Mouse (Mus musculus): ENCODE results near the gene Astn1.
A peak's percentile ranks its signal among the peaks of the same experiment; 100 is the strongest.

Gene Astn1

DNA sequence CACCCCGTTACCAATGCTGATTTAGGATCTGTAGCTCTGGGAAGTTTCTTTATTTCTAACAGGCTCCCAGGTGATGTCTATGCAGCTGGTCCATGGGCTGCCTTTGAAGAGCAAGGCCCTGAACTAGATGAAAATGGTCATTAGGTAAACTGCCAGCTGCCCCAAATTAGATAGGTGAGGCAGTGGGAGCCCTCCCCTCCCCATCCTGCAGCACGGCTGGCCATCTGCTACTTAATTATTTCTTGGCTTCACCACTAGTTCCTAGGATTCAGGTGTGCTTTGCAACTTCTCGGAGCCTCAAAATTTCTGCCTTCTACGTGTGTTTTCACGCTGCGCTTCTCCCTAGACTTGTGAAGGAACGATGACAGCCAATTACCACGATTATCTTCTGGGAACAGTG, 59.4 kb downstream of the Astn1 start:
- peak; percentile 51 to 58 for DNase-seq

DNA sequence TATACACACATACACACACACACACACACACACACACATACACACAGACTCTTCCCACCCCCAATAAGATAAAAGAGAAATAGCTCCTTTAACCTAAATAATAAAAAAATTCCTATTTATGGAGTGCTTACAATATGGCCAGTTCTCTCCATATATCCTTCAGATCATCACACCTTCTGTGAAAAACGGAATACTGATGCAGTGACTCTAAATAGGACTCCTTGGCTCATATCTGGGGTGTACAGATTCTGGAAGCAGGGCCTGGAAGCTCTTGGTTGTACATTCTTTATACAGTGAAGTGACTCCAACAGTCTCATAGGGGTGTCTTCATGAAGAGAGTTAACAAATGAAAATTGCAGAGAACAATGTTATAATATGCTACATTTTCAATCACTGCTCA, 60.7 kb downstream of the Astn1 start:
- DNase-seq: no peak

GRCm38 (mm10) chr1:158446071-158446470, 84.0 kb downstream of the Astn1 start:
- no peak for DNase-seq

- no peak for DNase-seq
Measured at GRCm38 (mm10) chr1:158447956-158448355, 85.9 kb downstream of the Astn1 start.

DNA sequence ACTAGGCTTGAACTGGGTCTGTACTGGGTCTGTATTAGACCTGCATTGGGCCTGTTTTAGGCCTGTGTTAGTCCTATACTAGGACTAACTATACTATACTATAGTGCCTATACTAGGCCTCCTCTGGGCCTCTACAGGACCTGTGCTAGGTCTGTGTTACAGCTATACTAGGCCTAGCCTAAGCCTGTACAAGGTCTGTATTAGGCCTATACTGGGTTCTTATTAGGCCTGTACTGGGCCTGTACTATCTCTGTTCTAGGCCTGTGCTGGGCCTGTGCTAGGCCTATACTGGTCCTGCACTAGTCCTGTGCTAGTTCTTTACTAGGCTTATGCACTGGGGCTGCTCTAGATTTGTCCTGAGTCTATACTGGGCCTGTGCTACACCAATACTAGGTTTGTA, 90.6 kb downstream of the Astn1 start:
- DNase-seq: no peak

DNA sequence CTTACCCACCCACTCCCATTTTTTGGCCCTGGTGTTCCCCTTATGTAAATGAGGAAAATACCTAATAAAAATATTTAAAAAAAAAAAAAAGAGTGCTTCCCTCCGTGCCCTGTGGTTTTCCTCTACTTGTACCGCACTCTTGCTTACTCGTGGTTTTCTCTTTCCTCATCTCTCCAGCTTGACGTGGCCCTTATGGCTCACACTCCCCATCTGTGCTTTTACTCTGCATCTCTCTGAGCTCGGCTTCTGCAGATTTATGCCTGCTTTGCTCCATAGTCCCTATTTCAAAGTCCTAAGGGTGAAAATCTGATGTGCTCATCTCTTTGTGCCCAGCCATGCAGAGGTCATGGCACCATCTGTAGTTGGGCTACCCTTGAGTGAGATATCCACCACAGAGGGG, 91.5 kb downstream of the Astn1 start:
- DNase-seq: no peak

- no peak for DNase-seq
Measured at GRCm38 (mm10) chr1:158463975-158464374, 101.9 kb downstream of the Astn1 start.

DNA sequence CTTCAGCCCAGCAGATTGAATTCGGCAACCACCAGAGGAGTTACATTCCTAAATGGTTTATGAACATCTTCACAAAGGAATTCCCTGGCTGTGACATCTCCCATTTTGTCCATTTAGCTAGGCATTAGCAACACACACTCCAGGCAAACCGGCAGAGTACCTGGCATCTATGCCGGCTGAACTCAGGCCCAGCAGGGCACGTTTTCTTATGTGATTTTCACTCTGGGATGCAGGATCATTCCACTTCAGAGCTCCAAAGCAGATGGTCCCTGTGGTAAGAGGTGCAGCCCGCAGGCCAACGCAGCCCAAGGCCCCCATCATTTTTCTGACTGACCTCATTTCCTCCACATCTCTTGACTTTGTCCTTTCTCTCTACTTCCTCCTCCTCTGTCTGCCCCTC, 103.2 kb downstream of the Astn1 start:
- peak in 1 of 2 experiments; percentile 13 for DNase-seq

- DNase-seq: no peak
Measured at GRCm38 (mm10) chr1:158477841-158478240, 115.8 kb downstream of the Astn1 start.

DNA sequence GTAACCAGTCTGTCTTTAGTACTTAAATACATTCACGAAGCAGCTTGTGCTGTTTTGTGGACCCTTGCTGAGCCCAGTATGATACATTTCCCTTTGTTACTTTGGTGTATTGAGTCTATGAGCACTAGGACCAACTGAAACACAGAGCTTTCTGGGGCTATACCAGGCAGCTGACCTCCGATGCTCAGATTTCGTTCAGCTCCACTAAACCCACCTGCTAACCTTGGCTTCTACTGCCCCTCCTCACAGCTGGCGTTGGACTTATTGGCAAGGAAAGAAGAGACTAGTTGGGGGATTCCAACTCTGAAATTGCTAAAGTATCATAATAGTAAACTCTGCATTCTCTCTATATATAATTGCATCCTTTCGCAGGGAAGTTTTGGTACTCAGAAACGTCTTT, 118.2 kb downstream of the Astn1 start:
- no peak for DNase-seq

DNA sequence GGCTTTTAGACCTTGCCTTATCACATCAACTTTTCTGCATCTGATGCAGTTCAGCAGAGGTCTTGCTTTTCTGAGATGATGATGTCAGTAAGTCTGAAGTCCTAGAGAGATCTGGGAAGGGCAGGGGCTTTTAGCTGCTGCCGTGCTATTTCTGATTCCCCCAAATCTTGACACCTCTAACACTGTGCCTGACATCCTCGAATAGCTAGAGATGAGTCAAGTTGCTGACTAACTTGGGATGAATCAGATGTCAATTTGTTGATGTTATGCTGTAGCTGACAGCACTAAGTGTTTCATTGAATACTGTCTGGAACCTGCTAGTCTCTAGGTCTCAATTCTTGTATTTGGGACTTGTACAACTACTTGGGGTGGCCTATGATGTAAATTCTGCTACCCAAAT, 121.7 kb downstream of the Astn1 start:
- no peak for DNase-seq

DNA sequence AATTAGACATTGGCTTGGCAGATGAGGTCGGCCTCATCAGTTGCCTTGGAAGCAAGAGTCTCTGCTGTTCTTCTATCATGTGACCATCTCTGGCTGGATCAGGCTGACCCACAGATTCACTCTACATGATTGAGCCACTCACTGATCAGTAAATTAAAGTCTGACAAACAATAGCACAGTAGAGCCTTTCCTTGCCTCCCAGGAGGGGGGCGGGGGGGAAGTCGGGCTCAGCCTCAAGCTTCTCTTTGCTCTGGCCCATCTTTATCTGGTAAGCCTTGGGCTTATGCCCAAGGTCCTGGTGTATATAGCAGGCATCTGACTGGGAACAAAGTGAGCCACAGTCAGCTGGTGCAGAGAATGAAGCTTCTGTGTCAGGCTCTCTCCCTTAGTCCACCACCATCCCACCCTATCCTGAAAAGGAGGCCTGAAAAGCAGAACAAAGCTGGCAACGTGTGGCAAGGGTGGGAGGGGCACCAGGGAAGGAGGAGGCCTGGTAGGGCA, 127.5 kb downstream of the Astn1 start:
- DNase-seq: peak in 1 of 2 experiments; percentile 13

GRCm38 (mm10) chr1:158490175-158490574, 128.1 kb downstream of the Astn1 start:
- DNase-seq: peak in 1 of 2 experiments; percentile 8

- peak; percentile 25 to 29 for DNase-seq
Measured at GRCm38 (mm10) chr1:158493289-158493688, 131.2 kb downstream of the Astn1 start.

- DNase-seq: no peak
Measured at GRCm38 (mm10) chr1:158500140-158500539, 138.1 kb downstream of the Astn1 start.

DNA sequence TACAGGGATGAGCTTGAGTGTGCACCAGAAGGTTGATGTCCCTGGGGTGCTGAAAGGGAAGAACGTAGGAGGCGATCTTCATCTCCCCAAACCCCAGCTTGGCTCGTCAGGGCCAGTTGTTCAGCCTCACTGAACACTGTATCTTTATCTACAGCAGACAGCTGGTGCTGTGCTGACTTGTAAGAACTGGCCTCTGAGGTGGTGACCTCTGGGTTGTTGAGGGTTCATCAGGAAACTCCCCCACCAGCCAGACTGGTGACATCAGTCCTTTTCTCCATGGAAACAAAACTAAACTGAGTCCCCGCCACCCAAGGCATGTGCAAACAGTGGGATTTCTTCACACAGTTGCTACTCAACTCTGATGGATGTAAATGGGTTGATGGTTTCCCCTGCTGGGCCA, 138.9 kb downstream of the Astn1 start:
- DNase-seq: no peak

DNA sequence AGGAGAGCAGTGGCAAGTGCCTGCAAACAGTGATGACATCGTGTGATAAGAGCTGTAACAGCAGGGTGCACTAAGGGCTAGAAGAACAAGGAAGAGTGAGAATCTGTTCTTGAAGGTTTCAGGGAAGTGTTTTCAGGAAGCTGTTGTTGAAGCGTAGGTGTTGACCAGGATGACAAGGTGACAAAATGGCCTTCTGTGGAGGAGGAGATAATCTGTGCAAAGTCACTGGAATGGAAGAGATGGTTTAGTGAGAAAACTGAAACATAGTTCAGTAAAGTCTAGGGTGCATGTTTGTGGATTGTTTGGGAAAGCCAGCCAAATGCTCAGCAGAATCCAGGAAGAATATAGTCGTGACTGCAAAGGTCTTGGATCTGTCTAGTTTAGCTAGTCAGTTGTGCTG, 145.5 kb downstream of the Astn1 start:
- no peak for DNase-seq

DNA sequence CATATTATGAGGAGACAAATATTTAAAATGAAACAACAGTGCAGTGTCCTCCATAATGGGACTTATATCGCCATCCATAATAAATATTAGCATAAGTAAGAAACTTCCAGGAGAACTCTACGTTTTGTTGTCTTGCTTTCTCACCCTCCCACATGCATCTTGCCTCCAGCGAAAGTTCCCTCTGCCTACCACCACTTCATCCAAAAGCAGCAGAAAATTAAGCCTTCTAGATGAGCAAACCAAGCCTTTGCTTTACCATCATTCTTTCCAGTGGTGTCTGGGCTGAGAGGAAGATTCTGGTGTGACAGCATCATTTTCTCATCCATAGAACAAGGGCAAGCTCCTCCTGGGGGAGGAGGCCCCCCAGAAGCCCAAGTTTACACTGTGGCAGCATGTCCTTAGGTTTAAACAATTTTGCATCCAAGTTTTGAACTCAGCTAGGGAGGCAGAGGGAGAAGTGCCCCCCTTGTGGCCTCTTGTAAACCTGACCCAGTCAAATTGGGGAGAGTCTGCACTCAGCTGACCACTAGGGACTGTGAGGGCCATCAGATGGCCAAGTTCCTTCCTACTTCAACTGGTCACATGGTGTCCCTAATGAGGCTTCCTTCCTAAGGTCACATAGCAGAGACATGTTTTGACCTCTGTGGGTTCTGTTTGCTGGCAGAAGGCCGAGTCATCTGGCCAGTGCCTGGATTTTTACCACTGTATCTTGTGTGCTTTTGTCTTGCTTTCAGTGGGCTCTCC, 147.2 kb downstream of the Astn1 start:
- DNase-seq: peak; percentile 15 to 16

- DNase-seq: peak; percentile 86 to 87
Measured at GRCm38 (mm10) chr1:158510478-158511207, 148.6 kb downstream of the Astn1 start.

DNA sequence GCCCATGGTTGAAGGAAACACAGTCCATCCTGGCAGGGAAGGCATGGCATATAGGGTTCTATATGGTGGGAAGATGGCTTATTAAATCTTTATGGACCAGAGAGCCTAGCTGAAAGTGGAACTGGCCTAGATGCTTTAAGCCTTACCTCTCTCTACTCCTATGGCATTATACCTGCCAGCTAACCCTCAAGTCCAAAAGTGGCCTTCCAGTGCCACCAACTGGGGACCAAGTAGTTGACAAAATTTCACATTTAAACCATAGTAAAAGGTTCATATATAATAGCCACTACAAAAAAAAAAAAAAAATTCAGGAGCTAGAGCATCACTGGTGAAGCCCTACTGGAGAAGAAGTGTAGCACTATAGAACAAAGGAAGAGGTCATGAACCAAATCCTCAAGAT, 150.0 kb downstream of the Astn1 start:
- DNase-seq: no peak

- no peak for DNase-seq
Measured at GRCm38 (mm10) chr1:158512636-158513035, 150.6 kb downstream of the Astn1 start.

DNA sequence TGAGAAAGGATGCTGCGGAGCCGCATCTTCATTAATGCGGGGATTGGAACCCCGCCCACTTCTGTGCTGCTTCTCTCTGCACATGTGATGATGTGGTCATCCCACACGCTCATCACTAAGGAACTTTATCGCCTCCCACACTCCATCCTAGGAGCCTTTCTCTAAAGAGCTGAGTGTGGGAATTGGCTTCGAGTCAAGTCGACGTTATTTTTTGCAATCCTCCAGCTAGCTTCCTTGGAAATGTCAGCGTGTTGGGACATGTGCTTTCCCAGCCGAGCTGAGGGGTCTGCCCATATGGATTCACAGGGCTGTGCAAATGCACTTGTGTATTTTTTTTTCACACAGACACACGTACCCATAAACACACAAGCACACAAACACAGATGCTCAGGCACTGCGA, 151.5 kb downstream of the Astn1 start:
- DNase-seq: no peak

- DNase-seq: no peak
Measured at GRCm38 (mm10) chr1:158516558-158516957, 154.5 kb downstream of the Astn1 start.

GRCm38 (mm10) chr1:158536195-158536594, 174.1 kb downstream of the Astn1 start:
- no peak for DNase-seq

All from cerebellum, adult 18-20 months (tissue).